Mouse (Mus musculus) C2C12 (cell line): Measurements from ENCODE around the gene Brd2.
"Not testable (repeated sequence)": the region's sequence is repeated elsewhere in the genome, so short reads cannot be mapped to it uniquely, and the experiment has no call there.

Experiments
- CEBPB ChIP-seq: IDR thresholded peaks from one replicate; pipeline ENCODE4 v1.6.1; 2011; ENCODE audit warnings: low read depth, mild to moderate bottlenecking, control low read depth, moderate library complexity
- CTCF ChIP-seq: IDR thresholded peaks from one replicate; pipeline ENCODE4 v1.5.1; 2011; ENCODE audit not compliant: control insufficient read depth, insufficient read depth, insufficient read length
- MAX ChIP-seq: IDR thresholded peaks from one replicate; pipeline ENCODE4 v1.6.1; 2011; ENCODE audit warnings: mild to moderate bottlenecking, control low read depth
- MYOD1 ChIP-seq: IDR thresholded peaks from one replicate; pipeline ENCODE4 v1.6.1; 2011; ENCODE audit warnings: low read depth; ENCODE audit not compliant: control insufficient read depth, insufficient read length
- MYOG ChIP-seq: IDR thresholded peaks from one replicate; pipeline ENCODE4 v1.6.1; 2011; ENCODE audit not compliant: control insufficient read depth, insufficient read length; ENCODE audit errors: extremely low read depth
- USF1 ChIP-seq: IDR thresholded peaks from one replicate; pipeline ENCODE4 v1.6.1; 2011; ENCODE audit warnings: low read depth, mild to moderate bottlenecking, control low read depth, moderate library complexity

DNA sequence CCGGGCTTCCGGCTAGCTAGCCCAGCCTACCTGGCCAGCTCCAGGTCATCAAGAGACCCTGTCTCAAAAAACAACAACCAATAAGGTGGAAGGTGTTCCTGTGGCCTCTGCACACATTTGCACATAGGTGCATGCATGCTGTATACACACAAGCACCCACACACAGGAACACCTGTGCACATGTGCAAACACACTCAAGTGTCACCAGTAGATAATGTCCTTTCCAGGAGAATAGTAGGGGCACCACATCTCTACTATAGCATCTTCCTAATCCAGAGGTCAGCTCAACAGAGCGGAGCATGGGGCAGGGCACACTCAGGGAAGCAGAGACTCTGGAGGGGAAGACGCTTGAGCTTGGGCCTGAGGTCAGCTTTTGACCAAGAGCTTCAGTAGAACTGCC lies 21.8 kb upstream of the Brd2 start:
- not testable (repeated sequence) for TF ChIP-seq CTCF, MYOG, MYOD1, CEBPB, USF1, MAX
